Mouse (Mus musculus): ENCODE data around the gene Ccdc107. TPM values are rescaled to one million over a fixed set of nuclear protein-coding genes. Genes with fewer than 3 reads are reported as not detected.

Ccdc107 gene
- polyA plus RNA-seq, 1 experiment from 2014 or later = 61.4 TPM

- ATAC-seq (ENCODE audit: insufficient read depth) = no peak
- 59% methylated on average over 7 of the region's 7 CpGs for WGBS
- H3K4me1 ChIP-seq (ENCODE audit: insufficient read depth) = no peaks in the 10 kb centered on the region
Measured at GRCm38 (mm10) chr4:43512653-43513052, 20.0 kb downstream of the Ccdc107 start.

DNA sequence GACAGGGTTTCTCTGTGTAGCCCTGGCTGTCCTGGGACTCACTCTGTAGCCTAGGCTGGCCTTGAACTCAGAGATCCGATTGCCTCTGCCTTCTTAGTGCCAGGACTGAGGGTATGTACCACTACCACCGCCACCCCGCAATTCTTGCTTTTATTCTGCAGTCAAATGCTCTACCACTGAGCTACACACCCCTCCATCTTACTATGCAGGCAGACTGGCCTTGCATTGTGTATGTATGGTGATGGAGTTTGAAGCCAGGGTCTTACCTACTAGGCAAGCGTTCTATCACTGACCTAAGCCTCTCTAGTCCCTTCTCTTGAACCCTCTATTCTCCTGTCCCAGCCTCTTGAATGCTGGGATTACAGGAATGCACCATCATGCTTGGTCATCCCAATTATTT is 20.6 kb downstream of the Ccdc107 start:
- no peak overlapping the region for H3K9ac ChIP-seq
- ATAC-seq (ENCODE audit: insufficient read depth) (no peak), DNase-seq (no peak)
- no peaks in the 10 kb centered on the region for H3K9me3 ChIP-seq (ENCODE audit: low read depth, low read length)
- WGBS = 79% methylated on average over 4 of the region's 4 CpGs
- H3K4me3 ChIP-seq (ENCODE audit: low read depth, low read length) = no peak overlapping the region
- no peak for TF ChIP-seq CTCF (IDR thresholded peaks at IDR 0.05; ENCODE audit: low read depth)
- no peak overlapping the region for H3K4me2 ChIP-seq
- no peaks in the 10 kb centered on the region for H3K27me3 ChIP-seq (ENCODE audit: insufficient read depth, low read length)
- H3K27ac ChIP-seq (ENCODE audit: low read depth) = no peak overlapping the region
- H3K4me1 ChIP-seq (ENCODE audit: insufficient read depth) = no peaks in the 10 kb centered on the region
- H3K36me3 ChIP-seq (ENCODE audit: insufficient read depth) = peaks cover 17% of the 10 kb centered on the region

More at GRCm38 (mm10) chr4:43512653-43513052, 20.0 kb downstream of the Ccdc107 start:
- no peak overlapping the region for H3K4me3 ChIP-seq (ENCODE audit: low read depth, low read length)
- peaks cover 12% of the 10 kb centered on the region for H3K36me3 ChIP-seq (ENCODE audit: insufficient read depth)
- H3K27ac ChIP-seq (ENCODE audit: low read depth) = no peak overlapping the region
- H3K4me2 ChIP-seq = no peak overlapping the region
- no peak for DNase-seq
- H3K9ac ChIP-seq = no peak overlapping the region
- no peak for TF ChIP-seq CTCF (IDR thresholded peaks at IDR 0.05; ENCODE audit: low read depth)
- no peaks in the 10 kb centered on the region for H3K27me3 ChIP-seq (ENCODE audit: insufficient read depth, low read length)
- H3K9me3 ChIP-seq (ENCODE audit: low read depth, low read length) = no peaks in the 10 kb centered on the region

- H3K4me3 ChIP-seq (ENCODE audit: low read depth, low read length) = no peak overlapping the region
- DNase-seq = no peak
- H3K9me3 ChIP-seq (ENCODE audit: low read depth, low read length) = no peaks in the 10 kb centered on the region
- no peak for TF ChIP-seq CTCF (IDR thresholded peaks at IDR 0.05; ENCODE audit: low read depth)
- 50% methylated on average over 4 of the region's 4 CpGs for WGBS
- no peaks in the 10 kb centered on the region for H3K4me1 ChIP-seq (ENCODE audit: insufficient read depth)
- H3K27ac ChIP-seq (ENCODE audit: low read depth) = no peak overlapping the region
- H3K9ac ChIP-seq = no peak overlapping the region
- no peaks in the 10 kb centered on the region for H3K27me3 ChIP-seq (ENCODE audit: insufficient read depth, low read length)
- ATAC-seq (ENCODE audit: insufficient read depth) = no peak
- no peak overlapping the region for H3K4me2 ChIP-seq
- peaks cover 17% of the 10 kb centered on the region for H3K36me3 ChIP-seq (ENCODE audit: insufficient read depth)
Measured at GRCm38 (mm10) chr4:43513791-43514190, 21.1 kb downstream of the Ccdc107 start.

DNA sequence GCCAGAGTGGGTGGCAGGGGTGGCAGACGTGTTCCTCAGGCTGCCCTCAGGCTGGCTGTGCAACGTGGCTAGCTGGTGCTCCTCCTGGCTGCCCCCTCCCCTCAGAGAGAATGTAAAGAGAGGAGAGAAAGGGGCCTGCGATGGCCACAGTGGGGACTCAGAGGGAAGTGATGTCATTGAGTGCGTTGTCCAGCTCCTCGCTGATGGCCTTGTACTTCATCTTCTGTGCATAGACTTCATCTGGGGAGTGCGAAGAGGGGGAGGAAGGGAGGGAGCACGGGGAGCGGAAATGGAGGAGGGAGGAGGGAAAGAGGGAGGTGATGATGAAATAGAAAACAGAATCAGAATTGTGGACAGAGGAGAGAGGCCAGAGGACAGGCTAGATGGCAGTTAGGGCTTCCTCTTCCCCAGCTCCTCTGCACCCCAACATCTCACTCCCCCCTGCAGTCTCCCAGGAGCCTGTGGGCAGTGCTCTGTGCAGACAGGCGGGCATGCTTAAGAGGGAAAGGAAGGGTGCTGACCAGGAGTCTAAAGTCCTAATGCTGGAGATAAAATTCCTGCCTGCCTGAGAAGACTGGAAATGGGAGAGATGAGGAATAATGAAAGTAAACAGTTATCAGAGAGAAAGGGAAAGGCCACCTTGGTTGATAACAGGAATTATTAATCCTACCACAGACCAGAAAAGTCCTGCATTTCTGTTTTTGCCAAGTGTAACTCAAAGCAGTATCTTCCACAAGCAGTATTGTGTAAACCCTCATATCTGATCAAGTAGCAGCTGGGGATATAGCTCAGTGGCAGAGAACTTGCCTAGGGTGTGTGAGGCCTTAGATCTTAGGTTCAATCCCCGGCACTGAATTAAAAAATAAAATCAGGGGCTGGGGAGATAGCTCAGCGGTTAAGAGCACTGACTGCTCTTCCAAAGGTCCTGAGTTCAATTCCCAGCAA is 23.3 kb downstream of the Ccdc107 start:
- Histone ChIP-seq H3K4me1 (ENCODE audit: insufficient read depth) (no peaks in the 10 kb centered on the region), H3K27ac (ENCODE audit: low read depth) (no peak overlapping the region), H3K9ac (no peak overlapping the region), H3K27me3 (ENCODE audit: insufficient read depth, low read length) (no peaks in the 10 kb centered on the region), H3K9me3 (ENCODE audit: low read depth, low read length) (no peaks in the 10 kb centered on the region), H3K4me3 (ENCODE audit: low read depth, low read length) (no peak overlapping the region), H3K36me3 (ENCODE audit: insufficient read depth) (peaks cover 24% of the 10 kb centered on the region), H3K4me2 (no peak overlapping the region)
- WGBS = 64% methylated on average over 11 of the region's 11 CpGs
- ATAC-seq (ENCODE audit: insufficient read depth) = no peak
- DNase-seq = no peak
- no peak for TF ChIP-seq CTCF (IDR thresholded peaks at IDR 0.05; ENCODE audit: low read depth)

DNA sequence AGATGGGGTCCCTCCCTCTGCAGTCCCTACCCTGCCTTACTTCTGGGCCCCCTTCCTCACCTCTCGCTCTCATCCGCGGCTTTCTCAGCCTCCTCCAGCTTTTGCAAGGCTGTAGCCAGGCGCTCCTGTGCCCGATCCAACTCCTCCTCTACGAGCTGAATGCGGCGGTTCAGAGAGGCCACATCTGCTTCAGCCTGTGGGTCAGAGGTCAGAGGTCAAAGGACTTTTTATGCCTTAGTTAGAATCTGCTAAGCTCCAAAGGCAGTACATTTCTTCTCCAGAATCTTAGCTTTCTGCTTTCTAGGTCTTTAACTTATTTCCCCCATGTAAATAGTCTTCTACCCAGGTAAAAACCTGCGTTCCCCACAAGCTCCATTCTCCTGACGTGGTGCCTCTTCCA is 26.9 kb downstream of the Ccdc107 start:
- peaks cover 3% of the 10 kb centered on the region; the same call in 1 of the 2 replicates for H3K4me1 ChIP-seq (ENCODE audit: insufficient read depth)

GRCm38 (mm10) chr4:43519956-43520355 is 27.3 kb downstream of the Ccdc107 start:
- no peak overlapping the region for H3K27ac ChIP-seq (ENCODE audit: low read depth)
- DNase-seq (peak; percentile 98), ATAC-seq (ENCODE audit: insufficient read depth) (peak; percentile 39; the same call in 1 of the 2 replicates)

More for the DNA sequence above, 26.9 kb downstream of the Ccdc107 start:
- Histone ChIP-seq H3K27ac (ENCODE audit: low read depth) (no peak overlapping the region), H3K36me3 (ENCODE audit: insufficient read depth) (peaks cover 24% of the 10 kb centered on the region), H3K4me3 (ENCODE audit: low read depth, low read length) (peak overlapping the region; percentile 19; the same call in 1 of the 2 replicates), H3K9me3 (ENCODE audit: low read depth, low read length) (no peaks in the 10 kb centered on the region), H3K4me2 (peak overlapping the region; percentile 56), H3K27me3 (ENCODE audit: insufficient read depth, low read length) (peaks cover 9% of the 10 kb centered on the region), H3K9ac (peak overlapping the region; percentile 27; the same call in 1 of the 2 replicates)
- no peak for ATAC-seq (ENCODE audit: insufficient read depth)
- no peak for DNase-seq
- WGBS = 26% methylated on average over 10 of the region's 10 CpGs
- no peak for TF ChIP-seq CTCF (IDR thresholded peaks at IDR 0.05; ENCODE audit: low read depth)

DNA sequence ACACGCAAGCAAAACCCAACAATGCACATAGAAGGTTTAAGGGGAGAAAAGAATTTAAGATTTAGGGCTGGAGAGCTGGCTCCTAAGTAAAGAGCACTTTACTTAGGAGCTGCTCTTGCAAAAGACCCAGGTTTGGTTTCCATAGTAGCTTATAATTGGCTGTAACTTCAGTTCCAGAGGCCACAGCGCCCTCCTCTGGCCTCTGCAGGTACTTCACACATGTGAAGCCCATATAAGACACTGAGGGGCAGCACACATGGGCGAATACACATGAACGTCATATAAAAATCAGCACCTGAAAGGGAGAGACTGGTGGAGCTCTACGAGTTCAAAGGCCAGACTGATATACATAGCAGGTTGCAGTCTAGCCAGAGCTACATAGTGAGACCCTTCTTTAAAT is 35.2 kb downstream of the Ccdc107 start:
- no peak overlapping the region for H3K27ac ChIP-seq (ENCODE audit: low read depth)
- H3K27me3 ChIP-seq (ENCODE audit: insufficient read depth, low read length) = peaks cover 9% of the 10 kb centered on the region
- H3K9me3 ChIP-seq (ENCODE audit: low read depth, low read length) = no peaks in the 10 kb centered on the region
- H3K9ac ChIP-seq = no peak overlapping the region
- H3K4me2 ChIP-seq = no peak overlapping the region
- TF ChIP-seq CTCF (IDR thresholded peaks at IDR 0.05; ENCODE audit: low read depth) = peak; percentile 48
- H3K4me3 ChIP-seq (ENCODE audit: low read depth, low read length) = no peak overlapping the region
- no peak for ATAC-seq (ENCODE audit: insufficient read depth)
- H3K4me1 ChIP-seq (ENCODE audit: insufficient read depth) = peaks cover 3% of the 10 kb centered on the region; the same call in 1 of the 2 replicates
- 60% methylated on average over 5 of the region's 5 CpGs for WGBS
- peaks cover 29% of the 10 kb centered on the region for H3K36me3 ChIP-seq (ENCODE audit: insufficient read depth)
- peak; percentile 23 for DNase-seq

More at GRCm38 (mm10) chr4:43519956-43520355, 27.3 kb downstream of the Ccdc107 start:
- Histone ChIP-seq H3K9ac (peak overlapping the region; percentile 27; the same call in 1 of the 2 replicates), H3K36me3 (ENCODE audit: insufficient read depth) (peaks cover 24% of the 10 kb centered on the region), H3K4me1 (ENCODE audit: insufficient read depth) (peaks cover 3% of the 10 kb centered on the region; the same call in 1 of the 2 replicates), H3K27me3 (ENCODE audit: insufficient read depth, low read length) (peaks cover 9% of the 10 kb centered on the region), H3K9me3 (ENCODE audit: low read depth, low read length) (no peaks in the 10 kb centered on the region), H3K4me3 (ENCODE audit: low read depth, low read length) (peak overlapping the region; percentile 19; the same call in 1 of the 2 replicates), H3K4me2 (peak overlapping the region; percentile 75)
- 12% methylated on average over 6 of the region's 6 CpGs for WGBS
- TF ChIP-seq CTCF (IDR thresholded peaks at IDR 0.05; ENCODE audit: low read depth) = no peak
